Mouse (Mus musculus) limb, embryonic 14.5 days (tissue): ENCODE measurements around the gene Fam13c. TPM values are rescaled to one million over a fixed set of nuclear protein-coding genes. Genes with fewer than 3 reads are reported as not detected.
A peak's percentile ranks its signal among the peaks of the same experiment; 100 is the strongest.

Source experiments
- ATAC-seq: fragments of 200-750 bp; cut with Nextera tagmentation; 2 replicates; pipeline ENCODE4 v1.8.0; 2017; ENCODE audit warnings: low read depth, moderate number of reproducible peaks, moderate TSS enrichment; ENCODE audit not compliant: low FRiP score
- DNase-seq: peaks from one replicate; pipeline ENCODE4 v3.0.0-alpha.2; 2015; ENCODE audit warnings: low spot score
- H3K27ac ChIP-seq: fragments of 300-500 bp; sonication (generic); replicated peaks from 2 replicates; pipeline ENCODE4 v1.5.1; 2014; ENCODE audit warnings: low read depth, mild to moderate bottlenecking, low read length, moderate library complexity, mixed read lengths
- H3K27me3 ChIP-seq: fragments of 300-500 bp; sonication (generic); 2 replicates; pipeline ENCODE4 v1.6.1; 2014; ENCODE audit warnings: low read length, mixed read lengths; ENCODE audit not compliant: control insufficient read depth, insufficient read depth
- H3K36me3 ChIP-seq: fragments of 300-500 bp; sonication (generic); 2 replicates; pipeline ENCODE4 v1.6.1; 2014; ENCODE audit warnings: mild to moderate bottlenecking, low read length, moderate library complexity, mixed read lengths; ENCODE audit not compliant: control insufficient read depth, insufficient read depth
- H3K4me1 ChIP-seq: fragments of 300-500 bp; sonication (generic); 2 replicates; pipeline ENCODE4 v1.6.1; 2014; ENCODE audit warnings: antibody characterized with exemption, low read length, mixed read lengths; ENCODE audit not compliant: control insufficient read depth, insufficient read depth
- H3K4me2 ChIP-seq: fragments of 300-500 bp; sonication (generic); replicated peaks from 2 replicates; pipeline ENCODE4 v1.6.1; 2014; ENCODE audit warnings: low read depth, mild to moderate bottlenecking, low read length, moderate library complexity; ENCODE audit not compliant: severe bottlenecking
- H3K4me3 ChIP-seq: fragments of 300-500 bp; sonication (generic); replicated peaks from 2 replicates; pipeline ENCODE4 v1.5.1; 2014; ENCODE audit warnings: low read length
- H3K9ac ChIP-seq: fragments of 300-500 bp; sonication (generic); 2 replicates; pipeline ENCODE4 v1.6.1; 2014; ENCODE audit warnings: mild to moderate bottlenecking, low read depth, low read length, moderate library complexity; ENCODE audit not compliant: severe bottlenecking
- H3K9me3 ChIP-seq: fragments of 300-500 bp; sonication (generic); 2 replicates; pipeline ENCODE4 v1.6.1; 2016; ENCODE audit warnings: low read length; ENCODE audit not compliant: control insufficient read depth
- POLR2A ChIP-seq: fragments of 200-500 bp; IDR thresholded peaks from 2 replicates; pipeline ENCODE4 v1.8.0; 2012; ENCODE audit warnings: inconsistent platforms, mild to moderate bottlenecking, moderate library complexity, borderline replicate concordance; ENCODE audit not compliant: insufficient read depth, insufficient read length; ENCODE audit errors: extremely low read depth
- WGBS: fragments of 180-500 bp; shearing (Covaris S2); extraction: QIAGEN DNeasy Blood & Tissue Kit; methylation state at CpG from one replicate; pipeline ENCODE4 v1.1.7; 2014; 5-methylcytosine and 5-hydroxymethylcytosine counted together
- polyA plus RNA-seq, 2 experiments: library from polyadenylated mRNA; depleted of rRNA in 1 of 2; stranded (reverse) in 1 of 2; unstranded in 1 of 2; fragments of >200 nt; fragmentation: Nextera tagmentation in 1 of 2; extraction: Ambion mirVana in 1 of 2; gene quantifications; 2 replicates each; pipeline versions ENCODE4 v1.2.1 to v1.2.3; 2012 to 2014

Fam13c gene
- polyA plus RNA-seq, 2 experiments, result 6.1 to 11.0 TPM

GRCm38 (mm10) chr10:70539251-70539650 lies 99.0 kb downstream of the Fam13c start:
- Histone ChIP-seq H3K27me3 (no peaks in the 10 kb centered on the region), H3K9me3 (no peaks in the 10 kb centered on the region), H3K4me1 (no peaks in the 10 kb centered on the region), H3K4me3 (no peak overlapping the region), H3K4me2 (no peak overlapping the region), H3K27ac (no peak overlapping the region), H3K9ac (no peak overlapping the region), H3K36me3 (0 out of 2 replicates have a peak, but pooled peaks cover 6% of the 10 kb centered on the region)
- no peak for ATAC-seq
- TF ChIP-seq POLR2A, result no peak
- 93% methylated on average over 9 of the region's 9 CpGs for WGBS
- DNase-seq, result no peak

DNA sequence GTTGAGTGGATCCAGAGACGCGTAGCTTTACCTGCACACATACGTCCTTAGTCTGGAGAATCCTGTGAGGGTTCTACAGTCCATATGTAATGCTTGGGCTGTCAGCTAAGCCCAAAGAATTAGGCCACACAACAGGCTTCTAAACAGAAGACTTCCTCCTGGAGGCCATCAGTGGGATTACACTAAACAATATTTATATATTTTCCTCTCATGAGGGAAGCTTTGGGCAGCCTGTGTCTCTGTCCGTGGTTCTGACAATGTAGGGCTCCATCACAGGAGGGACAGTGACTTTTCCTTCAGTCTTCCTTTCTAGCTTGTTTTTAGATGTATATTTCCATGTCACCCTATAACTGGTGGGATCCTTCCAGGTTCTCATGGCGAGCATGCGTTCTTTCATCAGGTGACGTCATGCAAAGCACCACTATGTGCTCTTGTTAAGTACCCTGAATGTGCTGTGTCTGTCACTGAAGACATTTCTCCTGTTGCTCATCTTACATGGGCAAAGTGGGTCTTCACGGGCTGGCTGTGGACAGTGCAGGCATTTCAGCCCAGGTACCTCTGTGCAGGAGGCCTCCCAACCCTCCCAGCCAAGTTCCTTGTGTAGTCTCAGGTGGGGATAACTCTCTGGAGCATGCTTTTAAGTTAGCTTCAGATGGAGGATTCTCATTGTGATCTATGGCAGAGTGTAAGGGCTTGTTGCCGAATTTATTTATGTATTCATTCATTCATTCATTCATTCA lies 100.3 kb downstream of the Fam13c start:
- no peaks in the 10 kb centered on the region for H3K27me3 ChIP-seq
- WGBS, result 85% methylated on average over 9 of the region's 9 CpGs
- H3K9ac ChIP-seq, result no peak overlapping the region
- H3K27ac ChIP-seq, result no peak overlapping the region
- DNase-seq, result peak; percentile 74
- peaks cover 6% of the 10 kb centered on the region; the same call in 1 of the 2 replicates for H3K36me3 ChIP-seq
- H3K9me3 ChIP-seq, result no peaks in the 10 kb centered on the region
- H3K4me2 ChIP-seq, result no peak overlapping the region
- no peak overlapping the region for H3K4me3 ChIP-seq
- ATAC-seq, result no peak
- H3K4me1 ChIP-seq, result no peaks in the 10 kb centered on the region
- no peak for TF ChIP-seq POLR2A

GRCm38 (mm10) chr10:70542857-70543256 lies 102.6 kb downstream of the Fam13c start:
- no peak overlapping the region for H3K9ac ChIP-seq
- no peak overlapping the region for H3K27ac ChIP-seq
- H3K4me1 ChIP-seq, result no peaks in the 10 kb centered on the region
- ATAC-seq (no peak), DNase-seq (no peak)
- no peak overlapping the region for H3K4me3 ChIP-seq
- no peak for TF ChIP-seq POLR2A
- H3K4me2 ChIP-seq, result no peak overlapping the region
- H3K36me3 ChIP-seq, result no peaks in the 10 kb centered on the region; the same call in 1 of the 2 replicates
- H3K9me3 ChIP-seq, result no peaks in the 10 kb centered on the region
- 74% methylated on average over 6 of the region's 6 CpGs for WGBS
- H3K27me3 ChIP-seq, result no peaks in the 10 kb centered on the region

- H3K4me2 ChIP-seq, result no peak overlapping the region
- 89% methylated on average over 3 of the region's 3 CpGs for WGBS
- no peak overlapping the region for H3K27ac ChIP-seq
- H3K9ac ChIP-seq, result no peak overlapping the region
- no peak for DNase-seq
- no peak for TF ChIP-seq POLR2A
- ATAC-seq, result no peak
- no peaks in the 10 kb centered on the region for H3K27me3 ChIP-seq
- no peaks in the 10 kb centered on the region for H3K4me1 ChIP-seq
- no peak overlapping the region for H3K4me3 ChIP-seq
- H3K36me3 ChIP-seq, result peaks cover 18% of the 10 kb centered on the region; the same call in 1 of the 2 replicates
- no peaks in the 10 kb centered on the region for H3K9me3 ChIP-seq
Observed at GRCm38 (mm10) chr10:70552531-70552930, 112.2 kb downstream of the Fam13c start.

GRCm38 (mm10) chr10:70563636-70564035 lies 123.4 kb downstream of the Fam13c start:
- DNase-seq (peak; percentile 82), ATAC-seq (no peak)
- no peaks in the 10 kb centered on the region for H3K27me3 ChIP-seq
- no peak overlapping the region for H3K9ac ChIP-seq
- WGBS, result 16% methylated on average over 3 of the region's 3 CpGs
- no peaks in the 10 kb centered on the region for H3K36me3 ChIP-seq
- no peak overlapping the region for H3K27ac ChIP-seq
- H3K4me3 ChIP-seq, result no peak overlapping the region
- H3K4me2 ChIP-seq, result no peak overlapping the region
- TF ChIP-seq POLR2A, result no peak
- no peaks in the 10 kb centered on the region for H3K4me1 ChIP-seq
- H3K9me3 ChIP-seq, result no peaks in the 10 kb centered on the region
